Mouse (Mus musculus) CH12F3 (cell line): ENCODE data around the gene Nsd1.
"Not testable (repeated sequence)": the region's sequence is repeated elsewhere in the genome, so short reads cannot be mapped to it uniquely, and the experiment has no call there.

Experiments
- in situ Hi-C: fragments of 300-500 bp; cut with MboI; formaldehyde crosslinking; loops from 2 replicates; pipeline ENCODE4 v1.14.3; 2020; ENCODE audit warnings: low sequenced_read_pairs

The Nsd1 gene

DNA sequence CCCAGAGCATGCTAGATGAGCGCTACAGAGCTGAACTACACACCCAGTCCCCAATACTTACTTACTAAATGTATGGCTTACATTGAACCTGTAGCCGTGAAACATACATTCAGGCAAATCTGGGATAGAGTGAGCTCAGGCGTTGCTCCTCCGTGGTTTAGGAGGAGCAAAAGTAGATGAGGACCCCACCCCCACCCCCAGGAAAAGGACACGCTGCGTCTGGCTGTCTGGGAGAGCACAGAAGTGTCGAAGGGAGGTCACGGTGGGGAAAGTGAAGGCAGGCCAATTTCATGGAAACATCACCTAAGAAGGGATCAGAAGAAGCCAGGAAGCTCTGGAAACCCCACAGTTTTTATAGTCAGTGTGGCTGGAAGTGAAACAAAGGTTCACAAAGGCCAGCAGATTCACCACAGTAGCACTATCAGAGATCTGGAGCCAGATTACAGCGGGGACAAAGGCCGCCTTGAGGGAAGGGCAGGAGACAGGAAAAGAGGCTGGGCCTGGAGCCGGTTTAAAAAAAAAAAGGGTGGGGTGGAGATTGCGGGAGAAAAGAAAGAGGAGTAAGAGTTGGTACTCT is 20.0 kb upstream of the Nsd1 start:
- in situ Hi-C loops = no loop called here

DNA sequence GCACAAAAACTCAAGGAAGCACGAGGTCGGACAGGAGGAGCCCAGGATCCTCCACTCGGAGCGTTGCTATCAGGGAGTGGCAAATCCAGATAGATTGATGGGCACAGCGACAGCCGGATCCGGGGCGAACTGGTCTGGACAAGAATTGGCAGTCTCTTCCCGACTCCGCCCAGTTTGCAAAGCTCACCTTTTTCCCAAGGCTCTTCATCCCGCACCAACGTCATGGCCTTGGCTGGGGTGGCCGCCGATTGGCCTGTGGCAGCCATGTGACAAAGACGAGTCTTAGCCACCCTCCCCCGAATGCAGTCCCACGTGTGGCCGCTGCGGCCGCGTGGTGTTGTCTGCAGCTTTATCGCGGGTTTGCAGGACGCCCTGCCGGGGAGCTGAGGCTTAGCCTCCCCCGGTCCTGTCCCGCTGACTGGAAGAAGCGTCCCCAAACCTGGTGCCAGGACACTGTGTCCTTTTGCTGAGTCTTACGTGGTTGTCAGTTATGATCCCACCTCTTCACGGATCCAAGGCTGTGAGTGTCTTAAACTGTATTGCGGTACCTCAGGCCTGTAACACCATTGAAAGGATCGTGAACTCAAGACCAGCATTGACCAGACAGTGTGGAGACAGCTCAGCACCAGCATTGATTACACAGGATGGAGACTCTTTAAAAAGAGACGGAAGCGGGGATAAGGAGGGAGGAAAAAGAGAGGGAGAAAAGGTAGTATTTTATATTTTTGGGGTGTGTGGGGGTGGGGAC is 19.3 kb upstream of the Nsd1 start:
- in situ Hi-C loops = no loop called here

GRCm38 (mm10) chr13:55191535-55191934 is 18.0 kb upstream of the Nsd1 start:
- in situ Hi-C loops = no loop called here

DNA sequence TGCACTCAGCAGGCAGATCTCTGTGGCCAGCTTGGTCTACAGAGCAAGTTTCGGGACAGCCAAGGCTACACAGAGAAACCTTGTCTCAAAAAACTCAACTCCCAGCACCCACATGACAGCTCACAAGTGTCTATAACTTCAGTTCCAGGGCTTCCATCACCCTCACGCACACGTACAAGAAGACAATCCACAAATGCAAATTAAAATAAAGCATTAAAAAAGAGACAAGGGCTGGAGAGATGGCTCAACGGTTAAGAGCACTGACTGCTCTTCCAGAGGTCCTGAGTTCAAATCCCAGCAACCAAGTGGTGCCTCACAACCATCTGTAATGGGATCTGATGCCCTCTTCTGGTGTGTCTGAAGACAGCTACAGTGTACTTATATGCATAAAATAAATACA is 6.8 kb upstream of the Nsd1 start:
- in situ Hi-C loops = not testable (repeated sequence)

GRCm38 (mm10) chr13:55203740-55204139 is 5.8 kb upstream of the Nsd1 start:
- in situ Hi-C loops = no loop called here

GRCm38 (mm10) chr13:55204667-55205389 is 4.8 kb upstream of the Nsd1 start:
- in situ Hi-C loops = no loop called here

GRCm38 (mm10) chr13:55205448-55206205 is 4.0 kb upstream of the Nsd1 start:
- in situ Hi-C loops = no loop called here

- in situ Hi-C loops = no loop called here
These were observed 539 bp upstream of the Nsd1 start for GRCm38 (mm10) chr13:55208837-55209648.

DNA sequence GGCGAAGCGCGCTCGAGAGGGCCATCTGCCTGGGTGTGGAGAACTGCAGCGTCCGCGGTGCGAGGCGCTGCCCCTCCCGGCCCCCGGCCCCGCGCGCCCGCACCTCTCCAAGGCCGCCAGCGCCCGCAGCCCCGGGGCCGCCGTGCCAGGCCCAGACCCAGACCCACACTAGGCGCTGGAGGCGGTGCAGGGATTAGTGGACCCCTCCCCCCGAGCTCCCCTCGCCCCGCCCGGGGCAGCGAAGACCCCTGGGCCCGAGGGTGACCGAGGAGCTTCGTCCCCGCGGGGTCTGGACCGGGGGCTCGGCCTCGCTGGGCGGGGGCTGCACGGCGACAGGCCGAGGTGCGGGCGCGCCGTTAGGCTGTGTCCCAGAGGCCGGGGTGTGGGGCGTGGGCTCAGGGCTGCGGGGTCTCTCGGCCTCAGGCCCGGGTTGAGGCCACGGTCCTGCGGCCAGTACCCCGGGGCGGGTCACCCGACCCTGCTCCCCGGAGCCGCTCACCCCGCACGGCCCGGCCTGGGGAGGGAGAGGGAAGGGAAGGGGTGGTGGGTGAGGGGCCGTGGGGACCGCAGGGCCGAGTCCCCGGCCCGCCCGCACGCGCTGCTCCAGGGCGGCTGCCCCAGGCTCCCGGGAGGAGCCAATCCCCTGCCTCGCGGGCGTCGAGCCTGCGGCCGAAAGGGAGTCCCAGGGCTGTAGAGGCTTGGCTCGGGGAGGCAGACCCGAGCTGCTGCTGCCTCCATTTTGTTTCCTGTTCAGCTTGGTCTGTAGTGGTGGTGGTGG is 800 bp downstream of the Nsd1 start:
- in situ Hi-C loops = no loop called here

DNA sequence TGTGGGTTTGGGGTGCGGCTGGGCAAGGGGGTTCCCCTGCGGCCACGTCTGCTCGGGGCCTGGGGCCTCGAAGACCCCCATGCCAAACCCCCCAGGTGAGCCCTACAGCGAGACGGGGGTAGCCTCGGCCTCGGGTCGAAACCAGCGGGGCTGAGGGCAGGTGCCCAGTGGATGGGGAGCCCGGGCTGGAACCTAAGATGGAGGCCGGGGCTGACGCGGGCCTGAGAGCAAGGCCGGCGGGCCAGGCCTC is 1.3 kb downstream of the Nsd1 start:
- in situ Hi-C loops = no loop called here

DNA sequence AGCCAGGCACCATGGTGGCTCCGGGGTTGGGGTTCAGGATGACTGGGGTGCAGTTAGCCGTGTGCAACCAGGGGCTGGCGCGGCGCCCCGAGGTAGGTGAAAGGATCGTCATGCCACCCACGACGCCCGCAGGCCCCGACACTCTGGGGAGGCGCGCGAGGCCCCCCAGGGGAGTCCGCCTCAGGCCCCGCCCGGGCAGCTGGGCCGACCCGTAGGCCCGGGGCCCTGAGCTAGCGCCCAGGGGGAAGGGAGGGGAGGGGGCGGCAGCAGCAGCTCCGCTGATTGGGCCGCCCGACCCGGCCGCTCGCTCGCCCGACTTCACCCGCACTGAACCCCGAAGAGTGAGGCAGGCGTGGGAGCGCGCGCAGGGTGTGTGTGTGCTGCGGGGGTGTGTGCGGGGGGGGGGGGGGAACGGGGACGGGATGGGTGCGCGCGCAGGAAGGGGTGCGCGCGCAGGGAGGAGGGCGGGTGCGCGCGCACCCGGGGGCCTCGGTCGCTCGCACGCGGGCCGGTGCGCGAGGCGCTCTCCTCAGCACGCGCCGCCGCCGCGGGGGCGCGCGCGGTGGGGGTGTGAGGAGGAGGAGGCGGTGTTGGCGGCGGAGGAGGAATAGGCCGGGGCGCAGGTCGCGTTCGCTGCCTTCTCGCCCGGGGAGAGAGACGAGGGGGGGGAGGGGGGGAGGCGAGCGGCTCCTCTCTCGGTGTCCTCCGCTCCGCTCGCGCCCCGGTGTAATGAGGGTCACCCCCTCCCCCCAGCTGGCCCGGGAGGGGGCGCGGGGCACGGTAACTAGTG is 1.8 kb downstream of the Nsd1 start:
- in situ Hi-C loops = no loop called here

- in situ Hi-C loops = no loop called here
These were observed 2.4 kb downstream of the Nsd1 start for GRCm38 (mm10) chr13:55212011-55212360.

- in situ Hi-C loops = no loop called here
These were observed 3.0 kb downstream of the Nsd1 start for GRCm38 (mm10) chr13:55212361-55213137.

- in situ Hi-C loops = no loop called here
These were observed 3.7 kb downstream of the Nsd1 start for GRCm38 (mm10) chr13:55213138-55213806.

- in situ Hi-C loops = no loop called here
These were observed 14.8 kb downstream of the Nsd1 start for GRCm38 (mm10) chr13:55224364-55224763.

DNA sequence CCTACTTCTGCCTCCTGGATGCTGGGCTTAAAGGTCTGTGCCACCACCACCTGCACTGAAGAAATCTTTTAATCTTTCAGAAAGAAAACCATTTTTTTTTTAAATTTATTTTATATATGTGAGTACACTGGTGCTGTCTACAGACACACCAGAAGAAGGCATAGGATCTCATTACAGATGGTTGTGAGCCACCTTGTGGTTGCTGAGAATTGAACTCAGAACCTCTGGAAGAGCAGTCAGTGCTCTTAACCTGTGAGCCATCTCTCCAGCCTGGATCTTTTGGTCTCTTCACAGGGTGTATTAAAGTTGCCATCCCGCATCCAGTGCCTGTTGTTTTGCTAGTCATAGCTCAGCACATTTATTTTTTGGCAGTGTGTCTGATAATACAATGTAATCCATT is 21.1 kb downstream of the Nsd1 start:
- in situ Hi-C loops = no loop called here

DNA sequence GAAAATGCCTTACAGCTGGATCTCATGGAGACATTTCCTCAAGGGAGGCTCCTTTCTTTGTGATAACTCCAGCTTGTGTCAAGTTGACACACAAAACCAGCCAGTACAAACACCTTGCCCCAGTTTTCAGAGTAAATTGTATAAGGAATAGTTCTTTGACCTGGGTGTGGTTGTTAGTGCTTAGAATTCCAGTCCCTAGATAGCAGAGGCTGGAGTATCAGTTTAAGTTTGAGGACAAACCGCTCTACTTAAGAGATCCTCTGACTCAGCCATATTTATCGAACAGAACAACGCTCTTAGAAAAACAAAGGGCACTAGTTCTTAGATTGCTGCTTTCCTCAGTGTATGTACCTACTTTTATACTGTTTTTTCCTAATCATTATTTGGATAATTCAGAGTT is 33.6 kb downstream of the Nsd1 start:
- in situ Hi-C loops = no loop called here
